In the genomic region with DNA sequence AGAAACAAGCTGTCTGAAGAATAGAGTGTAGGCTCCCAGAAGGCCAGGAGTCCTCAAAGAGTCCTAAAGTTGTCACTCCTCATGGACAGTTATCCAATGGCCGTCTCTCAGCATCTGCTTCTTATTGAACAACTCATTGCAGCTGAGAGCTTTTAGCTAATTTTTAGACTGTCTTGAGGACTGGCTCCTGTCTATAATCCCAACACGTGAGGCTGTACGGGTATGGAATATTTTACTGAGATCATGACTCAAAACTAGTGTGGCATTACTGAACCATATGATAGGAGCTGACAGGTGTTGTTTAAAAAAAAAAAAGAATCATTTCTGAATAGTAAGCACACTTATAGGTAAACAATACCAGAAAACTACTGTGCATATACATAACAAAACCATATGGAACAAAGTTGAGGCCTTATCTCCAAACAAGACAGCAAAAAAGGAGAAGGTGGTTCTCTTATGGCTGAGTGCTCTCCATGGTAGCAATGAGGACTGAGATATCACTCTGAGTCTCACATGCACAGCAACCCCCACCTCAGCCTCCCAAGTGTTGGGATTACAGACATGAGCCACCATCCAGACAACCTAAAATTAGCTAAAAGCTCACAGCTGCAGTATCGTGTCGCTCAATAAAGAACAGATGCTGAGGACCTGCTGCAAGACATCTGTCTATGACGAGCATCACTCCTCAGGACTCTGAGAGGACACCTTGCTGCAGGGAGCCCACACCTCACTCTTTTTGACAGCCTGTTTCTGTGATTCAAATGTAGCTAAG, we compare ENCODE assay signal across 24 mouse cellular contexts. TPM values are rescaled to one million over a fixed set of nuclear protein-coding genes. Genes with fewer than 3 reads are reported as not detected.
DNase-seq lines count a peak whose midpoint lies in the region; ATAC-seq and TF ChIP-seq lines count a peak whose summit lies in the region.
"Had no signal": no experiment of that assay in that cellular context is flagged by ENCODE, and none has a peak within 500 bp of the region (broad histone marks: within the 10 kb centered on the region; RNA-seq: fewer than 3 reads in every experiment).

No protein-coding gene starts in this region.

- H3ac ChIP-seq in myocyte (ENCODE audit: control insufficient read depth, insufficient read length): no peak overlapping the region

- peaks cover 11% of the 10 kb centered on the region; the same call in 1 of the 2 replicates for H3K4me1 ChIP-seq in embryonic facial prominence, embryonic 14.5 days (ENCODE audit: control insufficient read depth, insufficient read depth, low read length)
- H3K4me1 ChIP-seq in embryonic facial prominence, embryonic 10.5 days: peaks cover 20% of the 10 kb centered on the region
- peaks cover 25% of the 10 kb centered on the region for H3K4me1 ChIP-seq in heart, embryonic 15.5 days (replicated peaks)
- H3K4me1 ChIP-seq in midbrain, embryonic 11.5 days (ENCODE audit: control insufficient read depth, insufficient read depth, low read length): peaks cover 5% of the 10 kb centered on the region; the same call in 1 of the 2 replicates
- H3K4me1 ChIP-seq in midbrain, embryonic 16.5 days (ENCODE audit: control insufficient read depth, insufficient read depth, low read length): peaks cover 4% of the 10 kb centered on the region; the same call in 1 of the 2 replicates

- no peaks in the 10 kb centered on the region for H3K79me2 ChIP-seq in myocyte (ENCODE audit: control insufficient read depth, insufficient read depth)

- no peak overlapping the region for H3K27ac ChIP-seq in embryonic facial prominence, embryonic 14.5 days (replicated peaks; ENCODE audit: low read depth, low read length)
- no peak overlapping the region for H3K27ac ChIP-seq in embryonic facial prominence, embryonic 10.5 days (replicated peaks)
- no peak overlapping the region for H3K27ac ChIP-seq in heart, embryonic 15.5 days
- H3K27ac ChIP-seq in midbrain, embryonic 11.5 days (ENCODE audit: low read depth, low read length): no peak overlapping the region
- no peak overlapping the region for H3K27ac ChIP-seq in midbrain, embryonic 16.5 days (ENCODE audit: low read length)
- H3K27ac ChIP-seq: embryonic facial prominence, embryonic 12.5 days; forebrain, embryonic 13.5 days; gastrocnemius, adult 2 months; heart, embryonic 10.5 days; hindbrain, embryonic 12.5 days; hindbrain, postnatal 0 days had no signal

- H3K27me3 ChIP-seq in embryonic facial prominence, embryonic 14.5 days (replicated peaks; ENCODE audit: control insufficient read depth, insufficient read depth, low read length): no peaks in the 10 kb centered on the region
- no peaks in the 10 kb centered on the region for H3K27me3 ChIP-seq in embryonic facial prominence, embryonic 10.5 days (replicated peaks; ENCODE audit: low read depth, poor library complexity, severe bottlenecking)
- no peaks in the 10 kb centered on the region for H3K27me3 ChIP-seq in heart, embryonic 15.5 days
- H3K27me3 ChIP-seq in midbrain, embryonic 11.5 days (ENCODE audit: control insufficient read depth, insufficient read depth, low read length): no peaks in the 10 kb centered on the region
- no peaks in the 10 kb centered on the region for H3K27me3 ChIP-seq in midbrain, embryonic 16.5 days (ENCODE audit: control insufficient read depth, insufficient read depth, low read depth, low read length)
- H3K27me3 ChIP-seq in myocyte (ENCODE audit: control insufficient read depth, insufficient read depth, insufficient read length): no peaks in the 10 kb centered on the region
- H3K27me3 ChIP-seq: embryonic facial prominence, embryonic 12.5 days; forebrain, embryonic 13.5 days; hindbrain, embryonic 12.5 days had no signal

- H3K36me3 ChIP-seq in embryonic facial prominence, embryonic 14.5 days (ENCODE audit: control insufficient read depth, insufficient read depth, low read length): no peaks in the 10 kb centered on the region
- no peaks in the 10 kb centered on the region for H3K36me3 ChIP-seq in embryonic facial prominence, embryonic 10.5 days (replicated peaks)
- no peaks in the 10 kb centered on the region for H3K36me3 ChIP-seq in heart, embryonic 15.5 days
- H3K36me3 ChIP-seq in midbrain, embryonic 11.5 days (ENCODE audit: control insufficient read depth, insufficient read depth, low read length): no peaks in the 10 kb centered on the region
- no peaks in the 10 kb centered on the region for H3K36me3 ChIP-seq in midbrain, embryonic 16.5 days (ENCODE audit: control insufficient read depth, insufficient read depth, low read length)
- no peaks in the 10 kb centered on the region for H3K36me3 ChIP-seq in myocyte (ENCODE audit: control insufficient read depth, insufficient read depth)
- H3K36me3 ChIP-seq: embryonic facial prominence, embryonic 12.5 days; heart, embryonic 10.5 days; hindbrain, embryonic 12.5 days had no signal

- no peak overlapping the region for H3K4me2 ChIP-seq in embryonic facial prominence, embryonic 14.5 days (ENCODE audit: low read depth, low read length)
- no peak overlapping the region for H3K4me2 ChIP-seq in heart, embryonic 15.5 days
- no peak overlapping the region for H3K4me2 ChIP-seq in midbrain, embryonic 11.5 days
- no peak overlapping the region for H3K4me2 ChIP-seq in midbrain, embryonic 16.5 days (ENCODE audit: low read length)
- no peak overlapping the region for H3K4me2 ChIP-seq in myocyte (ENCODE audit: low read depth)
- H3K4me2 ChIP-seq: embryonic facial prominence, embryonic 12.5 days; forebrain, embryonic 13.5 days; hindbrain, embryonic 12.5 days had no signal

- intact Hi-C loops in heart, postnatal 36 days (cut with DNase I): no loop called here

- no peaks in the 10 kb centered on the region for H3K9me3 ChIP-seq in embryonic facial prominence, embryonic 14.5 days (ENCODE audit: control insufficient read depth, low read length)
- H3K9me3 ChIP-seq in embryonic facial prominence, embryonic 10.5 days: no peaks in the 10 kb centered on the region
- no peaks in the 10 kb centered on the region for H3K9me3 ChIP-seq in heart, embryonic 15.5 days (replicated peaks)
- no peaks in the 10 kb centered on the region for H3K9me3 ChIP-seq in midbrain, embryonic 11.5 days (ENCODE audit: control insufficient read depth, low read length)
- no peaks in the 10 kb centered on the region for H3K9me3 ChIP-seq in midbrain, embryonic 16.5 days (replicated peaks; ENCODE audit: control insufficient read depth, low read length, poor library complexity, severe bottlenecking)
- H3K9me3 ChIP-seq: embryonic facial prominence, embryonic 12.5 days; forebrain, embryonic 13.5 days; heart, embryonic 10.5 days; hindbrain, embryonic 12.5 days had no signal

- no peak overlapping the region for H3K9ac ChIP-seq in embryonic facial prominence, embryonic 14.5 days (ENCODE audit: low read depth, low read length)
- no peak overlapping the region for H3K9ac ChIP-seq in heart, embryonic 15.5 days
- no peak overlapping the region for H3K9ac ChIP-seq in midbrain, embryonic 11.5 days (ENCODE audit: low read length)
- H3K9ac ChIP-seq in midbrain, embryonic 16.5 days (ENCODE audit: low read depth, low read length): no peak overlapping the region
- H3K9ac ChIP-seq: embryonic facial prominence, embryonic 12.5 days; forebrain, embryonic 13.5 days; hindbrain, embryonic 12.5 days had no signal

- 40% methylated on average over 6 of the region's 6 CpGs for WGBS in embryonic facial prominence, embryonic 14.5 days
- 70% methylated on average over 6 of the region's 6 CpGs for WGBS in embryonic facial prominence, embryonic 10.5 days
- 66% methylated on average over 6 of the region's 6 CpGs for WGBS in heart, embryonic 15.5 days
- WGBS in midbrain, embryonic 11.5 days: 85% methylated on average over 6 of the region's 6 CpGs
- WGBS in midbrain, embryonic 16.5 days: 89% methylated on average over 6 of the region's 6 CpGs

- DNase-seq in embryonic facial prominence, embryonic 14.5 days (ENCODE audit: low spot score): peak; percentile 62
- DNase-seq in embryonic facial prominence, embryonic 10.5 days (ENCODE audit: low spot score): no peak
- DNase-seq in heart, postnatal 36 days: no peak
- DNase-seq in midbrain, embryonic 11.5 days (ENCODE audit: low spot score, missing footprints): peak; percentile 78
- DNase-seq in cerebellum, adult 8-10 months: no peak
- DNase-seq: adrenal gland, adult 2 months; adrenal gland, postnatal 25 days; cerebellum, adult 2 months; cerebellum, postnatal 14 days; embryo, embryonic 11 days; gastrocnemius, adult 2 months; gastrocnemius, postnatal 36 days; heart, adult 11 months; heart, postnatal 10 days; kidney, adult 18-20 months had no signal

- ATAC-seq in embryonic facial prominence, embryonic 14.5 days (ENCODE audit: low read depth): no peak
- ATAC-seq in heart, embryonic 15.5 days (replicated peaks; ENCODE audit: insufficient number of reproducible peaks, insufficient read depth, low FRiP score, low read depth): 0 out of 2 replicates have a peak, but pooled peaks have one; percentile 53
- no peak for ATAC-seq in midbrain, embryonic 11.5 days (ENCODE audit: low FRiP score)
- no peak for ATAC-seq in midbrain, embryonic 16.5 days
- ATAC-seq: CD4-positive, CD25-positive, alpha-beta regulatory T cell, adult 4 months; forebrain, embryonic 13.5 days; hindbrain, postnatal 0 days had no signal

- no peak for TF ChIP-seq POLR2A in myocyte (IDR thresholded peaks at IDR 0.05; ENCODE audit: insufficient read length, low read depth)

- H3K4me3 ChIP-seq in embryonic facial prominence, embryonic 14.5 days (ENCODE audit: low read depth, low read length): no peak overlapping the region
- H3K4me3 ChIP-seq in embryonic facial prominence, embryonic 10.5 days: no peak overlapping the region
- H3K4me3 ChIP-seq in heart, embryonic 15.5 days: no peak overlapping the region
- H3K4me3 ChIP-seq in midbrain, embryonic 11.5 days (ENCODE audit: low read depth, low read length): no peak overlapping the region
- H3K4me3 ChIP-seq in midbrain, embryonic 16.5 days (ENCODE audit: low read depth, low read length): no peak overlapping the region
- no peak overlapping the region for H3K4me3 ChIP-seq in myocyte
- H3K4me3 ChIP-seq: embryonic facial prominence, embryonic 12.5 days; forebrain, embryonic 13.5 days; gastrocnemius, adult 2 months; heart, embryonic 10.5 days; hindbrain, embryonic 12.5 days had no signal

TF ChIP-seq in myocyte, 11 proteins besides CTCF, POLR2A, EP300 and RAD21:
- TF ChIP-seq MAX (IDR thresholded peaks at IDR 0.05; ENCODE audit: low read depth) (no peak), MYOD1 (IDR thresholded peaks at IDR 0.05; ENCODE audit: control insufficient read depth in 1 of 3, insufficient read length in 2 of 3, low read depth in 2 of 3) (peak in 2 of 3 experiments; percentile 28 to 42)

RNA-seq across cellular contexts. Expression of gene Hhat, which starts 21.6 kb away (rescaled TPM):
- 9.3 and 10.4 TPM in 2 replicates for polyA plus RNA-seq in embryonic facial prominence, embryonic 14.5 days (2014; fragmentation: Nextera tagmentation; extraction: Ambion mirVana)
- 9.3 and 9.9 TPM in 2 replicates for polyA plus RNA-seq in embryonic facial prominence, embryonic 10.5 days (2016; fragmentation: Nextera tagmentation; extraction: Ambion mirVana)
- polyA plus RNA-seq in heart, embryonic 15.5 days (2015; fragmentation: Nextera tagmentation; extraction: Ambion mirVana): 5.5 and 6.8 TPM in 2 replicates
- 1 to 10 TPM; 2.1 to 2.4 TPM for total RNA-seq in heart, postnatal 36 days (2021)
- polyA plus RNA-seq in midbrain, embryonic 11.5 days (2014; fragmentation: Nextera tagmentation; extraction: Ambion mirVana): 7.4 and 11.0 TPM in 2 replicates
- polyA plus RNA-seq in midbrain, embryonic 16.5 days (2015; fragmentation: Nextera tagmentation; extraction: Ambion mirVana): 3.3 and 3.4 TPM in 2 replicates
- 4.4 TPM for polyA plus RNA-seq in myocyte (2012; fragmentation: generic; extraction: Trizol)

Comparison
In these comparisons a context has a peak if more than half of its experiments do, and no peak if none do; other contexts are left out.
1. DNase-seq: peak in embryonic facial prominence, embryonic 14.5 days (single experiment) and midbrain, embryonic 11.5 days (single experiment); none in embryonic facial prominence, embryonic 10.5 days (single experiment), heart, postnatal 36 days (0 of 2) and cerebellum, adult 8-10 months (single experiment).